Mouse (Mus musculus): ENCODE data around the gene Myl6b.

Gene Myl6b

GRCm38 (mm10) chr10:128498590-128498989, at the start of gene Myl6b:
Gene Myl6b, minus strand, starts transcription at chr10:128498685.
- DNase-seq, result peak; percentile 95 to 97

DNA sequence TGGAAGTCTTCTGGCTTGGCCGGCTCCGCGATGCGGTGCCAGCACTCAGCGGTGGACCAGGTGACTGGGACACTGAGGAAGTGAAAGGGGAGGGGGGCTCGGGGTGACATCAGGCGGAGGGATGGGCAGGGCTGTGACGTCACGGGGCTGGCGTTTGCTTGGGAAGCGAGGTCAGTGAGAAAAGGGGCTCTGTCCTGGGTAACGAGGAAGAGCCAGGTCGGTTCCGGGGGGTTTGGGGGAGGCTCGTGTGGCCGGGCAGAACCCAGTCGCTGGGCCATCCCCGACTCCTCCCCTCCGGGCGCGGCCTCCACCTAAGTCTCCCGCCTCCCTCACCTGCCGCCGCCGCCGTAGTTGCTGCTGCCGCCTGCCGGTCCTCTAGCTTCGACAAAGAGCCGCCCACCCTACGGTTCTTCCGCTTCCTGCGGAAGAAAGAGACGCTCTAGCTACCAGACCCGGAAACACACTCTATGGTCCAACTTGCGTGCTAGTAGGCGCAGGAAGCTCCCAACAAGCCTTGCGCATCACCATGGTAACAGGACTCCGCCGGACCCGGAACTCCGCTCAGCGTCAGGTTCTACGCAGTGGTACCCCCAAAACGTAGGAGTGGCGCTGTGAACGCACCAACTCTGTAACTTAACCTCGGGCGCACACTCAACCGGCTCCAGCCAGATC, 49.0 kb upstream of the Myl6b start, which contains the start of gene Zc3h10:
TSS of gene Zc3h10 (minus strand) at position 414 of the 672 bp plus-strand sequence.
- peak; percentile 93 to 97 for DNase-seq

- no peak for DNase-seq
Observed at GRCm38 (mm10) chr10:128546787-128547186, 48.3 kb upstream of the Myl6b start.

- DNase-seq, result no peak
Observed at GRCm38 (mm10) chr10:128546361-128546760, 47.9 kb upstream of the Myl6b start.

DNA sequence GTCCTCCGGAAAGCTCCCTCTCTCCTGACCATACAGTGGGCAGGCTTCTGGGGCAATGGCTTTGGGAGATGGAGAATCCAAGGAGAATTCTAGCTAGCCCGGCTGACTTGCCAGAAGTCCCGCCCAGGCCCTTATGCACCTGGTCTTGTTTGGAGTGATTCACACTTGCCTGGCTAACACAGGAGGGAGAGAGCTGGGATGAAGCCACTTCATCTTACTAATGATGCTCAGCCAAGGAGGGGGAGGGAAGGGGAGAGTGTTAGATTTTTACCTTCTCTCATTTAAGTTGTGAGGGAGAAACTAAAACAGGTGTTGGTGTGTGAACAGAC, 47.0 kb upstream of the Myl6b start:
- DNase-seq, result no peak

DNA sequence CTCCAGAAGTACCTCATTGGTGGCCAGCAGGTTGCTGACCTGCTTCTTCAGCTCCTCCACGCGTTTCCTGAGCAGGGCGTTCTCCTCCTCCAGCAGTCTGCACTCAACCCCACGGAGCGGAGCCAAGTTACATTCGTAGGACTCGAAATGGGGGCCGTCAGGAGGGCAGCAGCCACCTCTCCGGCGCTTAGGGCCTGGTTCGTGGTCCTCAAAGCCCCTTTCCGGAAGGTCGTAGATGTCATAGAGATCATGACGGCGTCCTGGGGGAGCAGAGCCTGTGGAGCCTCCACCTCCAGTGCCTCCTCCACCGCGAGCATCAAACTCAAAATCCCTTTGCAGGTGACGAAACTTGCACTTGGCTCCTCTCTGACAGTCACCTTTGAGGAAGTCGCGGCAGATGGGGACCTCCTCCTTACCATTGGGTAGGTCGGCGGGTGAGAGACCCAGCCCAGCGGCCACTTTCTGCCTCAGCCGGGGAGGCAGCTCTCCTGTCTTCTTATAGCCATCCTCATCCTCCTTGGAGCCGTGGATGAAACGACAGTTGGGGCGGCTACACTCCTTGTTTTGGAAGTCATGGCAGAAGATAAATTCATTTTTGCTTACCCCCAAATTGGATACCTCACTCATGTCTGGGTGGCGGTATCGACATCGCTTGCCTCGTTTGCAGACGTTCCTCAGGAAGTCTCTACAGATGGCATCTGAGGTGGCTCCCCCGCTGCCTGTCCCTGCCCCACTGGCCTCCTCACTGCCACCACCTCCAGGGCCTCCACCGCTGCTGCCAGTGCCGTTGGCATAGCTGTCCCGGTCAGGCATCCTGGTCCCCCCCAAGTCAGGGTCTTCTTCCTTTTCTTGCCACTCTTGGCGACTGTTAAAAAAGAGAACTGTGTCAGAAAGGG, 46.4 kb upstream of the Myl6b start:
- DNase-seq, result no peak

DNA sequence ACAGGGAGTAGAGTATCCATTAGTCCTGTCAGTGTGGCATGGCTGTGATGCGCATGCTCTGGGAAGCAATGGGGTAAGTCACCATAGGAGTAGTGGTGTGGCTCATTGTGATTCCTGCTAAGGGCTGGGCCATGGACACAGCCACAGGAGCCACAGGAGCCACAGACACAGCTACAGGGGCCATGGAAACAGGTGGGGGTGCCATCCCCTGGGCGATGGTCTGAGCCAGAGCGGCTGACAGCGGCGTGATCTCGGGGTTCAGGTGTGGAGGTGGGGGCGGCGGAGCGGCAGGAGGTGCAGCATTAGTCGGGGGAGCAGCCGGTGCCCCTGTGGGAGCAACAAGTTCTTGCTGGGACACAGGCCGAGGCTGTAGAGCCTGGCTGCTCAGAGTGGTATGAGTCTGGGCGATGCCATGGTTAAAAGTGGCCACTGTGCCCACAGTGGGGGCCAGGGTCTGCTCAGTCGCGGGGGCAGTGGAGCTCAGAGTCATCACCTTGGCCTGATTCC, 45.7 kb upstream of the Myl6b start:
- DNase-seq, result no peak

GRCm38 (mm10) chr10:128543100-128543499, 44.6 kb upstream of the Myl6b start:
- no peak for DNase-seq

DNA sequence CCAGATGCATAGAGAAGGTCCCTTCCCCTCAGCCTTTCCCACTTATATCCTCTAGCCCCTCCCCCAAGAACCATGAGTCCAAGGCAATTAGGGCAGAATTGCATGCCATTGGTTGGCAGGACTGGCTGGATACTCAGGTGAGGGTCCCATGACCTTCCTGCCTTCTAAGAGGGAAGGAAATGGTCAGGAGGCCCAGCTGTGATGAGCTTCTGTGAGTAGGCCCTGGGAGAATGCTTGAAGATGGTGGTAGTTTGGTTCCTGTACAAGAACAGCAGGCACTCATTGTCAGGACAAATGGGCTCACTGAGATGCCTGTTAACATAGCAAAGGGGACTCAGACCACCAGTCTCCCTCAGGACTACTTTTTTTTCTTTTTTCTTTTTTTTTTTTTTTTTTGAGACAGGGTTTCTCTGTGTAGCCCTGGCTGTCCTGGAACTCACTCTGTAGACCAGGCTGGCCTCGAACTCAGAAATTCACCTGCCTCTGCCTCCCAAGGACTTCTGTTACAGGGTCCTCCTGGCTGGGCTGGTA, 39.9 kb upstream of the Myl6b start:
- no peak for DNase-seq

DNA sequence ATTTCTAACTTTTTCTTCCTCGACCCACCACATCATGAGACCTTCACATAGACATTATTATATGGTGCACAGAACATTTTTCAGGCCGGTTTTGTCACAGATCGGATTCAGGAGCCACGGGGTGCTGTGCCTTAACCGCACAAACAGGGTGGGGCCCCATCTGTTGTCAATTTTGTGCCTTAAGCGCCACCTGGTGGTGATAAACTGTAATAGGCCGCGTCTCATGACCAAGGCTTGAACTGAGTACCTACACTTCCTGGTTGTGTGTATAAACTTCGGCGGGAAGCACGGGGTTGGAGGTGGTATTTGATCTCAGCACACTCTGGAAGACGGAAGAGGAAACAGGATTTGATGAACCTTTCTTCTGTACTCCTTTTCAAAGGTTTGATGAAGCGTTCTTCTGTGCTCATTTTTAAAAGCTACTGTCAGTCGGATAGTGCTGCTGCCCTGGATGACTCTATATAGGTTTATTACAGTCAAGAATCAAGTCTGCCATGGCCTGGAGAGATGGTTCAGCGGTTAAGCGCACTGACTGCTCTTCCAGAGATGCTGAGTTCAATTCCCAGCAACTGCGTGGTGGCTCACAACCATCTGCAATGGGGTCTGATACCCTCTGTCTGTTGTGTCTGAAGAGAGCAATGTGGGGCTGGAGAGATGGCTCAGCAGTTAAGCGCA, 37.9 kb upstream of the Myl6b start:
- DNase-seq, result peak; percentile 85 to 92

GRCm38 (mm10) chr10:128535624-128536265, 37.3 kb upstream of the Myl6b start:
- no peak for DNase-seq

GRCm38 (mm10) chr10:128535206-128535605, 36.7 kb upstream of the Myl6b start:
- no peak for DNase-seq

- DNase-seq, result no peak
Observed at GRCm38 (mm10) chr10:128526366-128527356, 28.2 kb upstream of the Myl6b start.

DNA sequence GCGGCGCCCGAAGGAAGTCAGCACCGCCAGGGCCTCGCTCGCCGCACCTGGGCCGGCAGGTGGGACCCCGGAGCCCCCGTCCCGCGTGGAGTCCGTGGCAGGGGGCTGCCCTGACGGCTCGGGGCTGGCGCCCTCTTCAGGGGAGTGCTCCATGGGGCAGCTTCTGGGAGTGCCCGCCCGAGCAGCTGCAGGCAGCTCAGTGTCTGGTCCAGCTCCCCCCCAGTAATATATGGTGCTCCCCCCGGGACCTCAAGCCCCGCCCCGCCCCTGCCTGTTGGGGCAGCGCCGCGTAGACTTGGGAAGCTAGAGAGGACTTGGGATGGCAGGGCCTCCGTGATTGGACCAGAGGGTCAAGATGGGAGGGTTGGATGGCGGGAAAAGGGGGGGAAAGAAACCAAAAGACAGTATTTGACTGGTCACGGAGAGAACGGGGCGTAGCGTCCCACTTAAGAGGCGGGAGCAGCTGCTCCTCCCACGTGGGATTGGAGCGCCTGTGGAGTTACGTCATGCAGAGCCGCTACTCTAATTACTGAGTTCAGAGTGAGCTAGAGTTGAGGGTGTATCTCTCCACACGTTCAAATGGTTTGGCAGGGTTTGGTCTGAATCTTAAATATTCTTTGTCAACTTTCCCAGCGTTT, 27.3 kb upstream of the Myl6b start, which contains the start of gene Esyt1:
TSS of gene Esyt1 (minus strand) at position 201 of the 638 bp plus-strand sequence.
- DNase-seq, result peak; percentile 87 to 94

- peak; percentile 50 to 65 for DNase-seq
Observed at GRCm38 (mm10) chr10:128524732-128525662, 26.5 kb upstream of the Myl6b start.

DNA sequence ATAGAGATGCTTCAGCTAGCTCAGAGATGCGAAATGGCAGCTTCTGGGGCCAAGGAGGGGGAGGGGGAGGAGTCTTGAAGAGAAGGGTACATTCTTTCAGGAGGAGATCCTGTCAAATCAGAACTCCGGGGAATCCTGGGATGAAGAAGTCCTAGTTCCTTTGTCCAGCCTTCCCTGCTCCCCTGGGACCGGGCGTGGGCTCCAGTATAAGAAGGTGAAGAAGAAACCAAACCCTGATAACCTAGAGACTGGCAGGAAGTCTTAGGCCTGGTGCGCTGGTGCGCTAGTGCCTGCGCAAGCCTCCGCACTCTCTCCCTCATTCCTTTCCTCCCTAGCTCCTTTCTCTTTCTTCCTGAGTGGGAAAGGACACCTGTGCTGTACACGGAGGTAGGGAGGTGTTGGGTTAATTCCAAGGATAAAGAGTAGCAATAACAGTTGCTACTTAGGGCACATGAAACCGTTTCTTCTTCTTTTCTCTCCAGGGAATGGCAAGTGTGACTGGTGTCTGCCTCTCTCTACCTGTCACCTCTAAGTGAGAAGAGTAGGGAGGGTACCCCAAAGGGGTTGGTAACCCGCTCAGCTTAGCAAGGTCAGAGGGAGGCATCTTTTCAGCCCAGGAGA, 25.7 kb upstream of the Myl6b start:
- DNase-seq, result no peak

DNA sequence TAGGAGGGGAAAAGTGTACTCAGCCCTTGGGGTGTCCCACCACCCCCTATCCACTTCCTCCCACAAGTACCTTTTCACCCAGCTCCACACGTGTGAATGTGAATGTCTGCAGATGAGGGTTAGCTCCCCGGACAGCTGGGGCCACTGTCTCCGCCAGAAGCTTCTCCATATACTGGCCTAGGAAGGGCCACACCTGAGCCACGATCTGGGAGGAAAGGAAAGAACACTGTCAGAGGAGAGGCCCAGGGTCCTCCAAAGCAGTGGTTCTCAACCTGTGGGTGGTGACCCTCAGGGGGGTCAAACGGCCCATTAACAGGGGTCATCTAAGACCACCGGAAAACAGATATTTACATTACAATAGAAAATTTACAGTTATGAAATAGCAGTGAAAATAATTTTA, 23.9 kb upstream of the Myl6b start:
- no peak for DNase-seq

- DNase-seq, result no peak
Observed at GRCm38 (mm10) chr10:128520591-128520990, 22.1 kb upstream of the Myl6b start.

DNA sequence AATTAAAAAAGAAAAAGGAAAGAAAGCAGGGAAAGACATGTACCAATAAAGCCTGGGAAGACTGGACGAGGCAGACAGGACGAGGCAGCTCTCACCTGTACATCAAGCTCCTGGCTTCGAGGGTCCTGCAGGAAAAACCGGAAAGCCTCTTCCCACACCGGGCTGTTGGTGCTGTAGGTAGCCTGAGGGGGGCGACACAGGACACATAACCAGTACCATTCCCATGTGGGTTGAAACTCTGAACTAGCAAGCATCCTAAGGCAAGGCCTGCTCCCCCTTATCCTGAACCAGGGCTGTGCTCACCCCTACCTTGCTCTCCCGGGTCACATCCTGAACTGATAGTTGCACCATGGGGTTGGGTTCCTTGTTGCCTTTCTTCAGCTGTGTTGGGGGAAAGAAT, 20.3 kb upstream of the Myl6b start:
- peak in 1 of 2 experiments; percentile 40 for DNase-seq
